Mouse (Mus musculus): ENCODE data around the gene Tlr4.

The Tlr4 gene

DNA sequence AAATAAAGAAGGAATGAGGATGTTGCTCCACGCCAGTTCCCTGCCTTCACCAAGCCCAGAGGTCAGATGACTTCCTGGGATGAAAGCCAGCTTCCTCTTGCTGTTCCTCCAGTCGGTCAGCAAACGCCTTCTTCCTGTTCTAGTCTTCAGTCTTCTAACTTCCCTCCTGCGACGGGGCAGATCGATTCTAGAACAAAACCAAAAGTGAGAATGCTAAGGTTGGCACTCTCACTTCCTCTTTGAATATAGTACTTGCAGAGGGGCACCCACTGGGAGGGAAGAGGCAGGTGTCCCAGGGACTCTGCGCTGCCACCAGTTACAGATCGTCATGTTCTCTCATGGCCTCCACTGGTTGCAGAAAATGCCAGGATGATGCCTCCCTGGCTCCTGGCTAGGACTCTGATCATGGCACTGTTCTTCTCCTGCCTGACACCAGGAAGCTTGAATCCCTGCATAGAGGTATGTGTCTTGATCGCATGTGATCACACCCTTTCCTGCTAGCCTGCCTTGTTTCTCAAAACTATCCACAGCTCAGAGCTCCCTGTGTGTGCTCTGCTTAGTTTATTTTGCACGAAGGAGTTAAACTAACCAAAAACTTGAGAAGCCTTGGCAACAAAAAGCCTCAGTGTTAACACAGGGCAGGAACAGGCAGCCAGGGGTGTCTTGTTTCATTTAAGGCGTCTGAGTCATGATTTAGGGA lies at the start of gene Tlr4:
Gene Tlr4 (plus strand): TSS at position 122 of the 700 bp plus-strand sequence.
- peak; percentile 91 to 93 for DNase-seq (ENCODE audit: low spot score in 2 of 2)

DNA sequence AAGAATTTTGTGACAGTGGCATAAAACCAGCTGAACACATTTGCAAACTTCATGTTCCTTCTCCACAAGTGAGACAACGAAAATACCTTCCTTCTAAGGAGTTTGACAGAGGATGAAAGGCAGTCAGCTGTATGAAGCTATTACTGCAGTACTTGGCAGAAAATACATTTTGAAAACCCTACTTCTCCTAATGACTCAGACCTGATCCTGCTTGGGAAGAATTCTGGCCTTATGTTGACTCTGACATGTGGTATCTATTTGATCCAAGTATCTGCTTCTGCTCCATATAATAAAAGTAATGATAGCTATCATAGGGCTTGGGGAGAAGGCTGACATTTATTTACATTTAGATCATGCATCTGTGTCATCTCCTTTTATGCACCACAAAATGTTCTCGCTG lies 33.1 kb upstream of the Tlr4 start:
- DNase-seq (ENCODE audit: low spot score in 2 of 2): no peak

DNA sequence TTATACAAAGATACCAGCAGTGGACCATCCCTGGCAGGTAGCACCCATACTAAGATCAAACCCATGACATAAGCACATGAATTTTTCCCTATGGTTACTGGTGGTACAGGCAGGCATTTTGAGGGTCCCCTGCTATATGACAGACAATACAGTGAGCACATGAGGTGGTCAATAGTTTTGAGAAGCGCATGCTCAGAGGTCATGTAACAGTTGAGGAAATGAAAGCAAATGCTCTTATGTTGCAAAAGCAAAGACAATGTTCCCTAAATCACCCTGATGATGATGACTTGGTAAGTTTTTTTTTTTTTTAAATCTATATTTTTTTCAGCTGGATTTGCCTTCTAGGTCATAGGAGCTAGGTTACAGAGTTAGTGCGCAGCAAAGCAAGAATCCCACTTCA lies 30.7 kb upstream of the Tlr4 start:
- no peak for DNase-seq (ENCODE audit: low spot score in 2 of 2)

DNA sequence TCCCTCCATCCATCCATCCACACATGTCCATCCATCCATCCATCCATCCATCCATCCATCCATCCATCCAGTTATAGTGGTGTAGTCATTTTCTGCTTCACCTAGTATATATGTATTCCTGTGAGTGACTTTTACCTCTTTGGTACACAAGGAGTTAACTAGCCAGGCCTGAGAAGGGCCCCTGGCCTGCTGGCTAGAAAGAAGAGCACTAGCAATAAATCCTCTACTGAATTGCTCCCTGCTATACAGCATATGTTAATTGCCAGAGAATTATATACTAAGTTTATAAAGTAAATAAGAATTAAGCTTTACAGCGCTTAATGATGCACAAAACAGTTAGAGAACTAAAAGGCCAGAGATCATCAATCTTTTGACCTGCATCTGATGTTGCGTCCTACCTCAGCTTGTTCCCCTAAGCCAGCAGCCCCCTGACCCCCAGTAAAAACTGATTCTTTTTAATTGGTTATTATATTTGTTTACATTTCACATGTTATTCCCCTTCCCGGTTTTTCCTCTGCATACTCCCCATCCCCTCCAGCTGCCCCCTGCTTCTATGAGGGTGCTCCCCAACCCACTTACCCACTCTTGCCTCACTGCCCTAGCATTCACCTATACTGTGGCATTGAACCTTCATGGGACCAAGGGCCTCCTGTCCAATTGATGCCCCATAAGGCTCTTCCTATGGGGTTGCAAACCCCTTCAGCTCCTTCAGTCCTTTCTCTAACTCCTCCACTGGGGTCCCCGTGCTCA lies 22.7 kb upstream of the Tlr4 start:
- DNase-seq (ENCODE audit: low spot score in 2 of 2): no peak

DNA sequence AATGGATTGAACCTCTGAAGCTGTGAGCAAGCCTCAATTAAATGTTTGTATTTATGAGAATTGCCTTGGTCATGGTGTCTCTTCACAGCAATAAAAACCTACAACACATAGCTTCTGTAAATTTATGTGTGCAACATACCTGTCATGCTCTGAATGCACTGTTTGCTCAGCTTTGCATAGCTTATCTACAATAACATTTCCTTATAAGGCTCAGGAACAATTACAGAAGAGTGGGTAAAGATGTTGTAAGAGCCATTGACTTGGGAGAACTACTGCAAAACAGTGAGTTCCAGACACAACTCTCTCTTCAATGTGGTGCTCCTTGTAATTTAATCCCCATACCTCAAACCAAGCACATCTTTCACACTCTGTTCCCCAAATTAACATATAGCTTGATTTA lies 21.6 kb upstream of the Tlr4 start:
- DNase-seq (ENCODE audit: low spot score in 2 of 2): no peak

DNA sequence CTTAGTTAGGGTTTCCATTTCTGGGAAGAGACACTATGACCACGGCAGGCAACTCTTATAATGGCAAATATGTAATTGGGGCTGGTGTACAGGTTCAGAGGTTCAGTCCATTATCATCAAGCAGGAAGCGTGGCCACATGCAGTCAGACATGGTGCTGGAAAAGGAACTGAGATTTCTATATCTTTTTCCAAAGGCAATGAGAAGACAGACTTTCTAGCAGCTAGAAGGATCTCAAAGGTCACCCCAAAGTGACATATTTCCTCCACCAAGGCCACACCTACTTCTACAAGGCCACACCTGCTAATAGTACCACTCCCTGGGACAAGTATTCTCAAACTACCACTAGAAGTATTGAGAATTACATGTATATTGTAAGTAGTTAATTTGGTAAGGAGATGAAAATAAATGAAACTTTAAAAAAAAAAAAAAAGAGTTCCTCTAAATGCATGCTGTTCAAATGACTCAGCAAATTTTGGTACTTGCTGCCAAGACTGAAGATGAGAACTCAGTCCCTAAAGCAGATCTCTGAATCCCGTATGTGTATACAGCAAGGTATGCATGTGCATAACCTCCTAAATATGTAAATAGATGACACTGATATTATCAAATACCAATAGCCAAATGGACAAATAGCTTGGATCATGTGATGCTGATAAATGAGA lies 10.9 kb upstream of the Tlr4 start:
- DNase-seq (ENCODE audit: low spot score in 2 of 2): no peak

DNA sequence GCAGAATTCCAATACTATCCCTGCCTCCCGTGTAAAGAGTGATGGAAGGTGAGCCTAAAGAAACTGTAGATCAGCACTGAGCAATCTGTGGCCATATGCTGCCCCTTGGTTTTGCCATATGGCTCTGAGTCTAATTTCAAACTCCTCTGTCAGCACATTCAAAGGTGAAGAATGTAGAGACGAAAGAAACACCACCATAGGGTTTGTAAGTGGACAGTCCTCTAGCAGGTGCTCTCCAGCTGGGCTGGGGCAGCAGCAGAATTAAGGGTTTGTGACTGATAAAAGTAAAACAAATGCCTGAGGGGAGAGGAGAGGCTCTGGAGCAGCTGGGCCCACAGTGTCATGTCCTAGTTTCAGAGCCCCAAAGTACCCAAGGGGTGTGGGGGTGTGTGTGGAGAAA lies 6.2 kb upstream of the Tlr4 start:
- DNase-seq (ENCODE audit: low spot score in 2 of 2): peak in 1 of 2 experiments; percentile 4

DNA sequence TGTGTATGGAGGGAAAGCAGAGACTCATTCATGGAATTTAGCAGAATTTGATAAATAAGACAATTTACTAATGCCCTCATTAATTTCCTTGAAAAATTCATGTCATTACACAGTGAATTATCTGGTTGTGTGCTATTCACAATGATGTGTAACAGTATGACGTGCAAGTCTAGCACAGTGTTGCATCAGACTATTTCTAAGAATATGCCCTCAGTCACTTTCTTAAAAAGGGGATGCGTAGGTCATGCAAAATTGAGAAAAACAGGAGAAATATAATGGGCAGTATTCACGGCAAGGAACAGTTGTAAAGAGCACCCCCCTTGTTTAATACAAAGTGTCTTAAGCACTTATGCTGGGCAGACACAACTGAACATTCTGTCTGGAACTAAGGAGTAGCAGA lies 5.6 kb upstream of the Tlr4 start:
- no peak for DNase-seq (ENCODE audit: low spot score in 2 of 2)

DNA sequence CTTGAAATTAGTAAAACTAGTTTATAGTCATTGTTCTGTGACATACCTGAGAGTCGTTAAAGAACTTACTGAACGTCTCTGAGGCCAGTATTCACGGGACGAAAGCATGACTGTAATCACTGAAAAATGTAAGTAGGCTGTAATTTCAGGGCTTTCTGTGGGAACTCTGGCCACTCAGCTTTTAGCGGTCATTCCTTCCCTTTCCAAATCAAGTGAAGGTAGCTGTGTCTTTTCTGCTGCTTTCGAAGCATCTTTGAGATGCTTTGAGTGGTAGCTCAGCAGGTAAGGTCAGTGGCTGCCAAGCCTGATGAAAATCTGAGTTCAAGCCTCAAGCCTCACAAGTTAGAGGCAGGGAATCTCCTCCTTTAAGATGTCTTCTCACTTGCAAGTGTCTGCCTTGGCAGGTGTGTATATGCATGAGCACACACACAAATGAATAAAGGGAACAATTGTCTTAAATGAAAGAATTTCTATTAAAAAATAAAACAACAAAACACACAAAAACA lies 832 bp downstream of the Tlr4 start:
- peak; percentile 3 to 29 for DNase-seq (ENCODE audit: low spot score in 2 of 2)

DNA sequence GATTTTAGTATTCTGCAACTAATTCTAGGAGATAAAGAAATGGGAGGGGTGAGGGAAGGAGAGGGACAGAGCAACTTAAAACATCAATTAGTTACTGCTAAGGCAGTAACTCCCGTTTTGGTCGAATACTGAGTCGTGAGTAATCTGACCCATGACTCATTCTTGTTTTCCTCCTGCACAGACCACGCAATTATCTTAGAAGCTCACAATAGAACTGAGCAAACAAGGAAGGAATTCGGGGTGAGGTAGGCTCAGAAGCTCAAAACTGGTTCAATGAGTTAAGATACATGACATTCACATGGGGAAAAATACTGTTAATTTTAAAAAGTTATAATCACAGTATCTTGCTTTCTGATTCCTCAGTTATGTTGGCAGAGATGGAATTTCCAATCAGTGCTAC lies 1.3 kb downstream of the Tlr4 start:
- peak; percentile 53 to 64 for DNase-seq (ENCODE audit: low spot score in 2 of 2)

DNA sequence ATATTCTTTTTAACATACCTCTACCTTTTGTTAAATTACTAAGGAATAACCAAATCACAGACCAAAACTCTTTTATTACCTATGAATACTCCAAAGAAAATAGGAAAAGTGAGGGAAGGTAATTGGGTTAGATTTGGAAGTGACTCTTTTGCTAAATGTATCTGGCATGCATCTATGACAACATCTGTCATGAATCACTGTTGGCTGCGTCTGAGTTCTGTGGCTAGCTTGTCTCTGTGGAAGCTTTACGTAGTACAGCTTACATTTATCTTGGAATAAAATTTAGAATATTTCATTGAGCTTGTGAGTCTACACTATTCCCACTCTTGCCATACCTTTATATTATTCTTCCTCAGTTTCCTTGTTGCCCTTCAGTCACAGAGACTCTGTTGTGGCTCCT lies 10.7 kb downstream of the Tlr4 start:
- no peak for DNase-seq (ENCODE audit: low spot score in 2 of 2)

DNA sequence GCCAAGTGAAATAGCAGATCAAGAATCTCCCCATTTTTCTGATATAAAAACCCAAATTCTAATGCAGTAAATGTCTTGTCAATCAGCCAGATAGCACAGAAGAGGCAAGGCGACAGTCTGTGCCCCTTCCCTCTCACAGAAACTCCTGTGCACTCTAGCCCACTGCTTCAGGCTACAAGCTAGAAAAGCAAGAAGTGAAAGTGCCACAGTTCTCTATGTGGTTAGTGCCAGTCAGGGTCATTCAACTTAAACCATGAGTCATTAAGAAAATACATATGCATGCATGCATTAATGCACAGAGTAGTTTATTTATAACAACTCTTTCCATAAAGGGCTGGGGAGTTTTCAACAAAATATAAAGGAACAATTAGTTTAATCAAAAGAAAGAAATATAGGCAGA lies 15.9 kb downstream of the Tlr4 start:
- DNase-seq (ENCODE audit: low spot score in 2 of 2): peak in 1 of 2 experiments; percentile 9

DNA sequence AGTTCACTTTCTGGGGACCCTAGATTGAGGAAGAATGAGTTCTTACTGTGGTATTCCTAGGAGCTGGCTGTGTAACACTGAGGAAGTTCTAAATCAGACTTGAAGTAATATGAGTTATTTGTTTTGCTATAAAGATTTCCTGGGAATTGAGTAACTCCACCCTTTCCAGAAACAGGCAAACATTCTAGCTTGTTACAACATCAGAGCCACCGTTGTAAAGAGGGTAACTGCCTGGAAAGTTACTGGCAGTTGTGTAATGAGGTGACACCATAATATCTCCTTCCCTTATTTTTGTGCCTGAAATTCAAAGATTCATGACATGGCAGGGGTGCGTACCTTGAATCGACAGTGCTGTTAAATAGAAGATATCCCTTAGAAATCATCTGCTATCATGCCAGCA lies 24.6 kb downstream of the Tlr4 start:
- peak; percentile 10 for DNase-seq (ENCODE audit: low spot score in 2 of 2)

DNA sequence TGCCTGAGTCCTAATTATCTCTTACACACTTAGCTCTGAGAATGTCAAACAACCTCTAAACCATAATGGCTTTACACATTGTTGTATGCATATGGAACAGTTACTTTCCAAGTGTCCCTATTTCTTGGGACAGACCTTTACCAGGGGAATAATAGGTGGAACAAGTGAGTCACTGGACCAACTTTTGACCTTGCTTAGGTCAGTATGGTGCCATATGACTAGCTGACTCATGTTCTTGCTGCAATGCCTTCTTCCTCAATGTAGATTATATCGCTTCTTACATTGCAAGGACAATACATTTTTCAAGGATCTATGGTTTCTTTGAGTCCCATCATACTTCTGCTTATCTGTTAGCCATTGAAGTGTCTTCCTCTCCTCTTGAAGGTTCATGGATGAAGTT lies 29.6 kb downstream of the Tlr4 start:
- no peak for DNase-seq (ENCODE audit: low spot score in 2 of 2)

DNA sequence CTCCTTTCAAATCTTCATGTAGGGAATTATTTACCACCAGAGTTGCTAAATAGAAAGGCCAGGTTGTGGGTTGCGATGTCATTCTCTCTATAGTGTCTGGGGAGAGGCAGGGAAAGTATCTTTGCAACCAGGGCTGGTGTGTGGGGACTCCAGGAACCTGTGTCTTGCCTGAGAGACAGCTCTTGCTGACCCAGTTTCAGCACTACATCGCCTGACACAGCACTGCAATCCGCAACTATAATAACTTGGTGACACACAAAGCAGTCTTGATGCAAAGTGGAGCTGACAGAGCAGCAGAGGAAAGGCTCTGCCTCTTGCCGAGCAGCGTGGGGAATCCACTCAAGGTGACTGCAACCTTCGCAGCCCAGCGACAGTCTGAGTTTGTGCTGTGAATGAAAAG lies 42.5 kb downstream of the Tlr4 start:
- no peak for DNase-seq (ENCODE audit: low spot score in 2 of 2)

DNA sequence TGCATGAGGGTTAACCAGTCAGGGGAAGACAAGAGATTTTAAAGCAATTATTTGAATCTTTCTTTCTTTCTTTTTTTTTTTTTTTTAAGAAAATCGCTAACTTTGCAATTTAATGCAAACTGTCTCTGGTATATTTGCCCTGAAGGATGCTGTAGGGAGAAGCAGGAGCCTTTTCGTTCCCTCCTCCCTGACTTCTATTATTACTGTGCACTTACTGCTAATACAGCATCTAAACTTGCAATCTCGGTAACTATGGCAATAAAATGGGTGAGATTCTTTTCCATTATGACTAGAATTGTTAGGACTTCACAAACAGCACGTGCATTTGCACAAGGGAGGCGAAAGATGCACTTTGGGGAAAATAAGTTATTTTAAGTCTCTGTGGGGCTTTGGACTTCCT lies 44.6 kb downstream of the Tlr4 start:
- no peak for DNase-seq (ENCODE audit: low spot score in 2 of 2)

DNA sequence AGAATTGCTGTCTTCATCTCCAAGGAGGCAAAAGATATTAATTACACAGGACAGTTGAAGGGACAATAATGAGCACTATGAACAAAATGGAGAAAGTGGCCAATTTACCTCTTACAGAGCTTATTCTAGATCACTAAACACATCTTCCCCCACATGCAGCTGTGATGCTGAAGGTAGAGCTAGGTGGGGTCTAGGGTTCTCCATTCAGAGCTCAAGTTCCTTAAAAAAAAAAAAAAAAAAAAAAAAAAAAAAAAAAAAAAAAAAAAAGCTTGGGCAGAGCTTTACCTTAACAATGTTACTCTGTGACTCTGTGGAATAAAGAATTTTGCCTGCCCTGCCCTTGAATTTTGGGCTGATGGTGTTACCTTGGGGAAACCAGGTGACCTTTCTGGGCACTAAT lies 46.0 kb downstream of the Tlr4 start:
- no peak for DNase-seq (ENCODE audit: low spot score in 2 of 2)

DNA sequence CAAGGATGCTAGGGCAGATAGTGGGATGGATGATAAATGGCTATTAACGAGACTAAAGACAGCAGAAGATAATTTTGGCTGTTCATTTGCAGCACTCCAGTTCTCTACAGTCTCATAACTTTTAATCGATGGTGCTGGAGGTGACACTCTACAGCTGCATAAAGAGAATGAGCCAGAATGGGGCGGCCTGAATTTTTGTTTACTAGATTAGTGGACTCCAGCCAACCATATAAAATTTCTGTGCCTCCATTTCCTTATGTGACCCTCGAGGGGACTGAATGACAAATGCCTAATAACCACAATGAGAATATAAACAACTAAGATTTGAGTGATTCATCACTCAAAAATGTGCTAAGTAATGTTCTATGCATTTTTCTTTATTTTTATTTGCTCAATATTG lies 48.4 kb downstream of the Tlr4 start:
- no peak for DNase-seq (ENCODE audit: low spot score in 2 of 2)

DNA sequence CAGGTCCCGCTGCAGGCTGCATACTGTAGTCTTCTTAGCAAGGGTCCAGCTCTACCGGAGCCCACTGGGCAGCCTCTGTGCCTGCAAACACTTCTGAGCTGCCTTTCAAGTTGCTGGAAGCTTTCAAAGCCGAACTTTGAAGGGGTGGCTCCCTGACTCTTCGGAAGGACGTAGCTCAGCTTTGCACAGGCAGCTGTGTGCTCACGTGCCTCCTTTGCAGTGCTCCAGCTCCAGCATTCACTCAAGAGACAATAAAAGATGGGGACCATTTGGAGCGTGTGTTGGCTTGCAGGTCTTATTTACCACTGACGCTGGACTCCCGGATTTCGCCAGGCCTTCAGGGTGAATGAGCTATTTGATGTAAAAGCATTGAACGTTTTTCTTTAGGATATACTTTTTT lies 50.2 kb downstream of the Tlr4 start:
- no peak for DNase-seq (ENCODE audit: low spot score in 2 of 2)

DNA sequence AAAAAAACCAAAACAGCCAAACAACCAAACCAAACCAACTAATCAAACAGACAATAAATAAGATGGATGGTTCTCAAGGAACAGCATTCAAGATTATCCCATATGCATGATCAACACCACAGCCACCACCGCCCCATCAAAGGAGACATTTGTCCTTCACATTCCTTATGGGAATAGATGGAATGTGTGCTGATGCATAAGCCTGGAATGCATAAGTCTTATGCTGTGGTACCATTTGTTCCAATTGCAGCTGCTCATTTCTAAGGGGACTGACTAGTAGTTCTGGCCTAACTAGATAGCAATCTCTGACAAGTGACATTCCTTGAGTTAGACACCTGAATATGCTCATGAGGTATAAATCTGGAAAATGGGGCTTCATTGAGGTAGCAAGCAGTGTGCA lies 54.1 kb downstream of the Tlr4 start:
- DNase-seq (ENCODE audit: low spot score in 2 of 2): no peak

DNA sequence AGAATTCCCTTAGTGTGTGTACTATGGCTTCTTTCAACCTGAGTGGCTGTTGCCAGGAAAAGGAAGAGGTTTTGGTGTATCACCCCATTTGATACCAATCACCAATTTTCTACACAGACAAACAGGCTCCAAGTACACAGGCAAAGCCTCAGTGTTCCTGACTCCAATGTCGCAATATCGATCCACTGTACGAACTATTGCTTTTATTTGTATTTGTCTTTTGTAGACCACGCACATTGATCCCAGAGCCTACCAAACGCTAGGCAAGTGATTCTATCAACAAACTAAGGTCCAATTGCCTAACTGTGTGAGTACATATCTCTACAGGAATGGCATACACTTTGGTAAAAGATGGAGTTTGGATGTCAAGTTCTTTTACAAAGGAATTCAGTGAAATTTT lies 55.9 kb downstream of the Tlr4 start:
- DNase-seq (ENCODE audit: low spot score in 2 of 2): no peak

DNA sequence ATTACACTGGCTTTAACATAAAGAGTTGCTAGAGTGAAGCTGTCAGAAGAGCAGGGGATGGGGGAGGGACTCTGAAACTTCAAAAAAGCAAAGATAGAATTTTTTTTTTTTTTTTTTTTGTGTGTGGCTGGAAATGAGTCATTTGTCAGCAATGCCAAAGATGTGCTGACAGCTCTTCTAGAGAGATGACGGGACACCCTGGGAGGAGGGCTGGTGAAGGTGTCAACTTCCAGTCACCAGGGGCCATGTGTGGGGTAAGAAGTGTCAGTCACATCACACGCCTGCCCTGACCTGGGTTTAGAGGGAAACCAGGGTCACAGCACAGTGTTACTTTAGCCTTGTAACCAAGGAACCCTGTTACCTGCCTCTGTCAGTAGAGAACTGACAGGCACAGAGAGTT lies 67.2 kb downstream of the Tlr4 start:
- DNase-seq (ENCODE audit: low spot score in 2 of 2): peak; percentile 30 to 56

DNA sequence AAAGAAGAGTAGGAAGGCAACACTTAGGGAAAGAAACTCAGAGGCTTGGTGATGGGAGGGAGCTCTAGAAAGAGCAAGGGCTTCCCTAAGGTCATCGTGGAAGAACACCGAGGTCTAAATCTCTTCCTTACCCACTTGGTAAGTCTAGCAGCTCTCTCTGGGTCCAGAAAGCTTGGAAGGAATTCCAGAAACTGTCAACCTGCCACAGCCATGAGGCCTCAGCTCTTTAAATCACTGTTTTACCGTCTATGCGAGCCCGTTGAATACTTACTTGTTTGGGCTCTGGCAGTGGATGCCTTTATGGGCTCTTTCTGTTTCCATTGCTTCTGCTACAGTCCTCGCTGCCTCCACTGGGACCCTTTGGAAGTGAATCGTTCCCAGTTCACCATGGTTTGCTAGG lies 67.6 kb downstream of the Tlr4 start:
- DNase-seq (ENCODE audit: low spot score in 2 of 2): peak; percentile 1

Data from heart, adult 9 months (tissue).